Mouse (Mus musculus) bone marrow, adult 2 months (tissue): ENCODE data around the gene Stxbp6.

Experiments
- CTCF ChIP-seq: fragments of 200-500 bp; IDR thresholded peaks from 2 replicates; pipeline ENCODE4 v1.5.1; 2011; ENCODE audit warnings: low read length, control low read depth; ENCODE audit not compliant: control insufficient read depth, insufficient read depth
- POLR2A ChIP-seq: fragments of 200-500 bp; IDR thresholded peaks from 2 replicates; pipeline ENCODE4 v1.6.1; 2011; ENCODE audit warnings: low read depth, mild to moderate bottlenecking, control low read depth, low read length, borderline replicate concordance; ENCODE audit not compliant: control insufficient read depth

GRCm38 (mm10) chr12:44996274-44996673 is 78.2 kb downstream of the Stxbp6 start:
- TF ChIP-seq CTCF = no peak
- no peak for TF ChIP-seq POLR2A
